Mouse (Mus musculus): ENCODE measurements around the gene Tsc1. TPM values are rescaled to one million over a fixed set of nuclear protein-coding genes. Genes with fewer than 3 reads are reported as not detected.

The Tsc1 gene
- polyA plus RNA-seq, 1 experiment, result 1.7 TPM

DNA sequence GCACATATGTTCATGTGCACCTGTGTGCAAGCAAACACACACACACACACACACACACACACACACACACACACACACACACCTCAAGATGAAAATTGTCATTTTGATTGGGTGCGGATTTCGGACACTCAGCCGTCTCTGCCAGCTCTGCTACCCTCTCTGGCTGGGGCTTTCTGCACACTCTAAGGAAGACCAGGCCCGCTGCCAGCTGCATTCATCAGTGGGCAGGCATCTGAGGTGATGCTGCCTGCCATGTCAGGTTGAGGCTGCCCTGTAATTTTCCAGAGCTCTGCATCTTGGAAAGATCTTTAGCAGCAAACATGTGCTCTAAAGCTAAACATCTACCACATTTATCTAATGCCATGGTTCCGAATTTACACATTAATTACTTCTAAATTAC lies 96.1 kb downstream of the Tsc1 start:
- Histone ChIP-seq H3K27me3 (replicated peaks) (peaks cover 81% of the 10 kb centered on the region), H3K36me3 (replicated peaks; ENCODE audit: low read length) (no peaks in the 10 kb centered on the region), H3K4me3 (replicated peaks) (no peak overlapping the region), H3K4me1 (no peaks in the 10 kb centered on the region), H3K9me3 (no peaks in the 10 kb centered on the region)
- TF ChIP-seq GATA1 (IDR thresholded peaks at IDR 0.05; ENCODE audit: borderline replicate concordance, low read length), result no peak
- TF ChIP-seq FLI1 (IDR thresholded peaks at IDR 0.05; ENCODE audit: low read length), result no peak

DNA sequence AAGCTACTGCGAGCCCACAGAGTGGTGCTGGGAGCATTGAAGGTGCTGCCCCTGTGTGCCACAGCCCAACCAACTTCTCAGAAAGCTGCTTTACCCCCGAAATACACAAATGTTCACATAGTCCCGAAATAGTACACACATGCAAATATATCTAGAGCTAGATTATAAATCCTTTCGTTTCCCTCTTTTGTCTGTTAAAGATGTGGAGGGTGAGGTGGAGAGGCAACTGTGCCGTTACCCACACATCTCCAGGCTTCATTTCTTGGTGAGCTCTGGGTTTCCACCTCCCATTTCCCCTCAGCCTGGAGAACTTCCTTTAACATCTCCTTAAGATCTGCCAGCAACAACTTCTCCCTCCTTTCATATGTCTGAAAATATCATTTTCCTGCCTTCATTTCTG lies 99.1 kb downstream of the Tsc1 start:
- H3K4me3 ChIP-seq (replicated peaks), result no peak overlapping the region
- H3K9me3 ChIP-seq, result no peaks in the 10 kb centered on the region
- H3K27me3 ChIP-seq (replicated peaks), result peaks cover 80% of the 10 kb centered on the region
- H3K4me1 ChIP-seq, result no peaks in the 10 kb centered on the region
- TF ChIP-seq GATA1 (IDR thresholded peaks at IDR 0.05; ENCODE audit: borderline replicate concordance, low read length), result no peak
- TF ChIP-seq FLI1 (IDR thresholded peaks at IDR 0.05; ENCODE audit: low read length), result no peak
- no peaks in the 10 kb centered on the region for H3K36me3 ChIP-seq (replicated peaks; ENCODE audit: low read length)

Other genes starting within 250 kb of the Tsc1 start
- not detected in 2 replicates for gene Ppp1r26, start 194.4 kb upstream of the Tsc1 start, polyA plus RNA-seq (2012; ENCODE audit: insufficient read depth, low replicate concordance)
- gene 1700007K13Rik, start 174.9 kb upstream of the Tsc1 start, polyA plus RNA-seq (2012; ENCODE audit: insufficient read depth, low replicate concordance), result 7.8 and 12.3 TPM in 2 replicates
- 16.4 and 20.2 TPM in 2 replicates for gene Mrps2, start 173.2 kb upstream of the Tsc1 start, polyA plus RNA-seq (2012; ENCODE audit: insufficient read depth, low replicate concordance)
- gene Gbgt1, start 144.3 kb upstream of the Tsc1 start, polyA plus RNA-seq (2012; ENCODE audit: insufficient read depth, low replicate concordance), result 0.85 TPM in 1 of 2 replicates, not detected in the other
- not detected in 2 replicates for gene Gm10134, start 135.1 kb upstream of the Tsc1 start, polyA plus RNA-seq (2012; ENCODE audit: insufficient read depth, low replicate concordance)
- 1.3 and 6.7 TPM in 2 replicates for gene Ralgds, start 128.1 kb upstream of the Tsc1 start, polyA plus RNA-seq (2012; ENCODE audit: insufficient read depth, low replicate concordance)
- gene Cel, start 77.8 kb upstream of the Tsc1 start, polyA plus RNA-seq (2012; ENCODE audit: insufficient read depth, low replicate concordance), result not detected in 2 replicates
- gene Gtf3c5, start 57.5 kb upstream of the Tsc1 start, polyA plus RNA-seq (2012; ENCODE audit: insufficient read depth, low replicate concordance), result 4.1 and 10.3 TPM in 2 replicates
- gene Gfi1b, start 19.2 kb upstream of the Tsc1 start, polyA plus RNA-seq (2012; ENCODE audit: insufficient read depth, low replicate concordance), result 225 and 586 TPM in 2 replicates
- 3.0 TPM in 1 of 2 replicates, not detected in the other for gene Spaca9, start 58.5 kb downstream of the Tsc1 start, polyA plus RNA-seq (2012; ENCODE audit: insufficient read depth, low replicate concordance)
- not detected in 2 replicates for gene Ak8, start 58.9 kb downstream of the Tsc1 start, polyA plus RNA-seq (2012; ENCODE audit: insufficient read depth, low replicate concordance)
- gene Gtf3c4, start 199.1 kb downstream of the Tsc1 start, polyA plus RNA-seq (2012; ENCODE audit: insufficient read depth, low replicate concordance), result 1.9 and 3.2 TPM in 2 replicates
- gene Ddx31, start 199.2 kb downstream of the Tsc1 start, polyA plus RNA-seq (2012; ENCODE audit: insufficient read depth, low replicate concordance), result 2.2 and 4.0 TPM in 2 replicates

All from megakaryocyte, embryonic 14.5 days (primary cell).